Mouse (Mus musculus): Measurements from ENCODE around the gene Klf16.

- TF ChIP-seq CTCF (IDR thresholded peaks at IDR 0.05; ENCODE audit: control insufficient read depth, insufficient read depth, insufficient replicate concordance, low read depth, low read length) (peak; percentile 51; the same call in 1 of the 2 replicates), POLR2A (IDR thresholded peaks at IDR 0.05; ENCODE audit: control insufficient read depth, low read depth, low read length) (peak; percentile 38)
Measured at GRCm38 (mm10) chr10:80561116-80561944, 15.8 kb downstream of the Klf16 start, which contains the start of gene Rexo1.

All from testis, adult 2 months (tissue).